Mouse (Mus musculus) ZHBTc4 (cell line): ENCODE results near the gene Timm13.
A peak's percentile ranks its signal among the peaks of the same experiment; 100 is the strongest.

Experiments used
- DNase-seq: peaks from one replicate; pipeline ENCODE4 v3.0.0-alpha.2; 2011; ENCODE audit warnings: low read depth, low spot score

Timm13 gene

DNA sequence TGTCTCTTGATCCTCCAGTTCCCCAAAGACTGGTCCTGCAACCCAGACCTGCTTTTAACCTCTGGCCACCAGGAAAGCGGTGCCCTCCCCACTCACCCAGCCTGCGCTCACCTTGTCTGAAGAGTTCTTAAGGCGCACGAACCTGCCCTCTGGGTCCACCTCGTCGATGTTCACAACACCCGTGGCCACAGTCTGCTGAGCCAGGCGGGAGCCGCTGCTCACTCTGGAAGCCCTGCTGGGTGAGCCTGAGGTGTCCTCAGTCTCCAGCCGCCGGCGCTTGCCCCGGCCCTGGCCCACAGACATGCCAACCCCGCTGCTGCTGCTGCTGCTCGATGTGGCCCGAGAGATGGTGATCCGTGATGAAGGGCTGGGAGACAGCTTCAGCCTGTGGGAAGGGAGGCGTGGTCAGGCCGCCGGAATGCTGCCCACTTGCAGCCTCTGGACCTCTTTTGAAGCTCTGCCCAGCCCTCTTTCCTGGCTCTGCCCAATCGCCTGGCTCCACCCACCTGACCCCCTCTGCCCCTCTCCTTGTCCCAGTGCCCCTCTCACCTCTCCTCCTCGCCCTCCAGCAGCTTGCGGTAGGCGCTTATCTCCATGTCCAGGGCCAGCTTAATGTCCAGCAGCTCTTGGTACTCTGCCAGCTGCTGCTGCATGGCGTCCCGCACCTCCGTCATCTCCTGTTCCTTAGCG lies 3.4 kb upstream of the Timm13 start:
- no peak for DNase-seq

DNA sequence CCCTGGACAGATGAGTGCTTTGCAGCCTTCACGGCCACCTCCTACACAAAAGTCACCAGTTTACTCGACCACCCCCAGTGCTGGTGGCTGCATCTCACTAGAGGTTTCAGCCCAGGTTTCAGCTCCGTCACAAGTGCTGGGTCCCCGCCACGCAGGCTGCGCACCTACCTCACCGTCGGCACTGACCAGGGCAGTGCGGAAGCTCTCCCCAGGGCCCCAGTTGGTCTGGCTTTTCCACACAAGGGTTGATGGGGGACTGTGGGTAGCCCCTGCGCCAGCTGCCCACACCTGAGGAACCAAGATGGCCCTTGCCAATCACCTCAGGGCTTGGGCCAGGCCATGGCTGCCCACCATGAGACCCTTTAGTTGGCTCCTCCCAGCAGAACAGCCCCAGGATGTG lies 2.5 kb upstream of the Timm13 start:
- no peak for DNase-seq

DNA sequence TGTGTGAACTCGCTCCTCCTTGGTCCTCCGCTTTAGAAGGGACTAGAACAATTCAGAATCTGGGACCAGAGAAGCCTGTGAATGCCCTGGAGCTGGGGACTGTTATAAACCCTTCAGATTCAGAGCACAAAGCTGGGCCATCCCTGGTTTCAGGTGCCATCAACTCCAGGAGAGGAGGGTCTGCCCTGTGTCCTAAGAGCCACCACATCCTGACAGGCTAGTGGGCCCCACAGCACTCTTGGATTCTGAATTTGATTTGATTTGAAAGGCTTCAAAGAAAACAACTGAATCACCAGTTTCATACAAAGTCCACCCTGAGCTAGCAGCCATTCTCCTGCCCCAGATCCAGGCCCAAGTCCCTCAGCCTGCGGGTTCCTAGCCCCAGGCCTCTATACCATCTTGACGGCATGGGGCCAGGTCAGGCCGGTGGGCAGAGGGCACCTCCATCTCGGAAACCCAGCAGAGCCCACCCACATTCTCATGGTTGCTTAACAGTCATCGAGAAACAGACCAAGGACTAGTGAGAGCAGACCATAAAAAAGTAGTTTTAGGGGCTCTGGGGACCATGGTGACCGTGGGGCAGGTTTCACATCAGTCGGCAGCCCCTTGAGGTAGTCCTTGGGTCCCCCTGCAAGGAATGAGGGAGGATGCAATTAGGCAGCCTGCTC lies 1.6 kb upstream of the Timm13 start:
- DNase-seq: no peak

DNA sequence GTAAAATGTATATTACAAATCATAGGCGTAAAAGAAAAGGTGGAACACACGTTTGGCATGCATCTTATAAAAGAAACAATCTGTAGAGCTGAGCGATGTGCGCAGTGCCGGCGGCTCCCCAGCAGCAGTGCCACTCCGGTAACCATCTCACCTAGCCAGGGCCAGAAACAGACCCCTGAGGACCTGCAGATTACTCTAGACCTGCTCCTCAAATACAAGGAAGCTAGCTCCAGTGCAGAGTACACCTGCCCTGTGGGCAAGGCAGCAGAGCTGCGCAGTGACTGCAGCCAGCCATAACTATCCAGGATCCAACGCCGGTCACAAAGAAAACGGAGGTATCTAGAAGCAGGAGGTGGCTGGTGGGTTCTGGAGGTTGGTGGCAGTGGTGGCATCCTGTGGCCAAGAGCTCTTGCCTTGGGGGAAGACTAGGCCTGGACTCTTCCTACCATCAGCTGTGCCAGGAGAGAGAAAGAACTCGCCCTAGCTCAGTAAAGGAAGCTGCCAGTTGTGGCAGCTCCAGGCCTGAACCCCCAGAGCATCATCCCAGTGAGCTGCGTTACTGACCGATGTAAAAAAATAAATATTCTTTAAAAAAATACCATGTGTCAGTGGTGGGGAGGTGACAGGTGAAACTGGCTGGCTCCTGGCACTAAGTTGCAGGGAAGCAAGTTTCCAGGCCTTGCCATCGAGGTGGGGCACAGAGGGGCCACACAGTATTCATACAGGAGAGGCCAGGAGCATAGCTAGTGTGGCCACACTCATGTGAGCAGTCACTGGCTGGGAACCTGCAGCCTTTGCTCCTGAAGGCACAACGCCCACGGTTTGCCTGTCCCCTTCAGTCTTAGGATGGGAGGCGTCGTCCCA lies 872 bp upstream of the Timm13 start:
- no peak for DNase-seq

DNA sequence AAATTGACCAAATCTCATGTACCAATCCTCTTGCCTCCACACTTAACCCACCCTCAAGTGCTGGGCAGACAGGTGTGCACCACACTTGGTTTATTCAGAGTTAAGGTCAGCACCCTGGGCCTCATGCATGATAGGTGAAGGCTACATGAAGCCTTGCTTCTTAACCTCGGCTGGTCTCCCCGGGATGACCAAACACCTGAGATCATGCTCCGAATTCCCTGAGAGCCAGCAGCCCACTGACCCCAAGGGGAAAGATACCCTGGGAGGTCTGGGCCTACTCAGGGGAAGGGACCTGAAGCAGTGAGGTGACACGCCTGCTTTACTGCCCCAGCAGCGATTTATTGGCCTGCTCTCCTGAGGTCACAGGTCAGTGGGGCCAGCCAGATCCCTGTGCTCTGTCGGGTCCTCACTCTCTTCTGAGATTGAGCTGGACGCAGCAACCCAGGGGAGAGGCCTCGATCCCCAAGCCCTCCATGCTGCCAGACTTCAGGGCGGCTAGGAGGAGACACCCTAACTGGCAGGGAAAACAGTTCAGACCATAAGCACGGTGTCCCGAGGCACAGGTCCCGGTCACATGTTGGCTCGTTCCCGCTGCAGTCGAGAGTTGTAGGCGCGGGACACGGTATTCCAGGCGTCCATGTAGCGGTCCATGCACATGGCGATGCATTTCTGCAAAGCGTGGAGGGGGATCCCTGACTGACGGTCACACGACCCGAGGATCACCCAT lies 1.0 kb downstream of the Timm13 start:
- DNase-seq: no peak

DNA sequence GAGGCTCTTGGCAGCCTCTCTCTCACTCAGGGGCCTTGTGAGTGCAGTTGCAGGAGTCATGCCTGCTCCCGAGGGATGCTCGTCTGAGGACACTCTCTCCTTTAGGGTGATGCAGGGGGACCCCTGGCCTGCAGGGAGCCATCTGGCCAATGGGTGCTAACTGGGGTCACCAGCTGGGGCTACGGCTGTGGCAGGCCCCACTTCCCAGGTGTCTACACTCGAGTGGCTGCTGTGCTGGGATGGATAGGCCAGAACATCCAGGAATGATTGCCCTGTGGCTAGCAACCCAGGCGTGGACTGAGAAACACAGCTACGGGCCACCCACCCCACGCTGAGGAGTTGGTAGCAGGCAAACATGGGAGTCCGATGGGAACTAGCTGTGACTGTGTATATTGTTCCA lies 1.7 kb downstream of the Timm13 start:
- no peak for DNase-seq

DNA sequence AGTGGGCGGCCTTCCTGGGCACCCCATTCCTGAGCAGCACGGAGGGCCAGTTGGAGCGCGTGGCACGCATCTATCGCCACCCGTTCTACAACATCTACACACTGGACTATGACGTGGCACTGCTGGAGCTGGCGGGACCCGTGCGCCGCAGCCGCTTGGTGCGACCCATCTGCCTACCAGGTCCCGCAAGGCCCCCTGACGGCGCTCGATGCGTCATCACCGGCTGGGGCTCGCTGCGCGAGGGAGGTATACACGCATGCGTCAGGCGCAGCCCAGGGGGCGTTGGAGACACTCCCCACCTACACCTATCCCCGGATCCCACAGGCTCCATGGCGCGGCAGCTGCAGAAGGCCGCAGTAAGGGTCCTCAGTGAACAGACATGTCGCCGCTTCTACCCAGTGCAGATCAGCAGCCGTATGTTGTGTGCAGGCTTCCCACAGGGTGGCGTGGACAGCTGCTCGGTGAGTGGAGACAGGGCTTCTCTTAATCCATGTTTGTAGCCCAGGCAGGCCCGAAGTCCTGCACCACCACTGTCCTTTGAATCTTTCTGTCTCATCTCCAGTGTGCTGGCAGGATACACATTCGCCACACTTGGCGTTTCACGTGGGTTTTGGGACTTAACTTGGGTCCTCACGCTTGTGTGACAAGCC lies 2.8 kb downstream of the Timm13 start:
- peak; percentile 85 for DNase-seq

DNA sequence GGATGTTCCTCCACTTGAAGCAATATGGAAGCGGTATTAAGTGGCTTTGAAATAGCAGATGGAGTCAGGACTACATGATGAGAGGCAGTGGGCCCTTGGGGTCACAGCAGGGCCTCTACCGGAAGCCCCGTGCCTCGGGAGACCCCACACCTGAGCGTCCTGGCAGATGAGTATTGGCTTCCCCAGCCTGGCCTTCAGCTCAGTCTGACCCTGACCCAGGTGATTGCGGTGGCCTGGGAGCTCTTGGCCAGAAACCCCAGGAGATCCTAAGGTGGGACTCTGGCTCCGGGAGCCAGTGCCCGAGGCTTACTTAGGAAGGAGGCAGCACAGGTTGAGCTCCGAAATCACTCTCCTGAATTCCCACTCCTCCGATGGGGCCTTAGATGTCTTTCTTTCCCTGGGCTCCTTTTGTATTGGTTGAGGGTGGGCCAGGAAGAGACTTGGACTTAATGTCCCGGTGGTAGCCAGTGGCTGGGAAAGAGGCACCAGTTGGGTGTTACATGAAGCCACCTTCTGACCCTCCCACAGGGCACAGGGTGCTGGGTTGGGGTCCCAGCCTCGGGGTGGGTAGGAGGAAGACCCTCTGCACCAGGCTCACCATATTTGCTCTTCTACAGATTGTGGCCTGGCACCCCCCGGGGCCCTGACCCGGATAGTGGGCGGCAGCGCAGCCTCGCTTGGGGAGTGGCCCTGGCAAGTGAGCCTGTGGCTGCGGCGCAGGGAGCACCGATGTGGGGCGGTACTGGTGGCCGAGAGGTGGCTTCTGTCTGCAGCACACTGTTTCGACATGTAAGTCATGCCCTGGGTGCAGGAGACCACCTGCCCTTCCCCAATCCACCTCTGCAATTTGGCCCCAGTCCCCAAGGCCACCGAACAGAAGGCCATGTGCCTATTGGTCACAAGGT lies 3.9 kb downstream of the Timm13 start:
- DNase-seq: no peak

DNA sequence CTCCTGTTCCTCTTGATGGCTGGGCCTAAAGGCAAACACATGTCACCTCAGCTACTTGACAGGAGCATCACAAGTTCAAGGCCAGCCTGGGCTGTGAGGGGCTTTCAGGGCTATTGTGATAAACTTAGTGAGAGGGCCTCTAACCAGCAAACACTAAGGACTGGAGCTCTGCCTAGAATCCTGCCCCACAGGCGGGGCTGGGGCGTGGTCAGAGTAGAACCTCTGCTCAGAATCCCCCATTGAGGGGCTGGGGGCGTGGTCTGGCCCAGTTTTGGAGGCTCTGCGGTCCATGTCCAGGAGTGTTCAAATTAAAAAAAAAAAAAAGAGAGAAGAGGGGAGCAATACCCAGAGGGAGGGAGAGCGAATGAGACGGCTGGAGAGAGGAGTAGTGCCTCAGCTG lies 5.1 kb downstream of the Timm13 start:
- DNase-seq: peak; percentile 37

DNA sequence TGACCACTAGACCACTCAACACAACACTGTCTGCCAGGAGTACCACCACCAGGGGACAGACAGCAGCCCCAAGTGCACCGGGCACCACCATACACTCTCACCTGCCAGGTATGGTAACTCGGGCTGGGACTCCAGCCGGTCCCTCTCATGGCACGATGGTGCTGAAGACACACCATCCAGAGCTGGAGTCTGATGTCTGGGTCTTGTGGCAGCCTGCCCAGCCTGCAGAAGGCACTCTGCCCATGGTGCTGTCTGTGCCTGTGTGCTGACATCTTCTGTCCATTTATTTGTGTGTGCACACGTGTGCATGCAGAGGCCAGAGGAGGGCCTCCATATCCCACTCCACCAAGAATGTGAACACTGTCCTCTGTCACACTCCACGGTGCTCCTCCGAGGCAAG lies 5.7 kb downstream of the Timm13 start:
- DNase-seq: no peak

DNA sequence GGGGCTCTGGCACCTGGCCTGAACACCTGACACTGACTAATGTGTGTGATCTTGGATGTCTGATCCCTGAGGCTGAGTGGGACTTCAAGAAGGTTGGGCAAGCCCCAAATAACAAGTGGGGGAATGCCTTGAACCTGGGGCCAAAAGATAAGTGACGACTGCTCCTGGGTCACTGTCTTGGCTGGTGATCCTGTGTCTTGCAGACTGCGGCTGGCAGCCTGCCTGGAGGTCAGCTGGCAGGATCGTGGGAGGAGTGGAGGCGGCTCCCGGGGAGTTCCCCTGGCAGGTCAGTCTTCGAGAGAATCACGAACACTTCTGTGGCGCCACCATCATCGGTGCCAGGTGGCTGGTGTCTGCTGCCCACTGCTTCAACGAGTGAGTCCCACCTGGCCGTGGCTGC lies 13.6 kb downstream of the Timm13 start:
- no peak for DNase-seq

DNA sequence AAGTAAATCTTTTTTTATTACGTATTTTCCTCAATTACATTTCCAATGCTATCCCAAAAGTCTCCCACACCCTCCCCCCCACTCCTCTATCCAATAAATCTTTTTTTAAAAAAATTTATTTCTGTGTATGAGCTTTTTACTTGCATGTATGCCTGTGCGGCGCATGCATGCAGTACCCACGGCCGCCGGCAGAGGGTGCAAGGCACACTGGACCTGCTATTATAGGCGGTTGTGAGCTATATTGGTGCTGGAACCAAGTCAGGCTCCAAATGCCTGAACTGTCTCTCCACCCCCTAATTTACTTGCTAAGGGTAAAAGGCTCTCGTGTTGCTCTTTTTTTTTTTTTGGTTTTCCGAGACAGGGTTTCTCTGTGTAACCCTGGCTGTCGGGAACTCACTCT lies 19.5 kb downstream of the Timm13 start:
- DNase-seq: peak; percentile 90

DNA sequence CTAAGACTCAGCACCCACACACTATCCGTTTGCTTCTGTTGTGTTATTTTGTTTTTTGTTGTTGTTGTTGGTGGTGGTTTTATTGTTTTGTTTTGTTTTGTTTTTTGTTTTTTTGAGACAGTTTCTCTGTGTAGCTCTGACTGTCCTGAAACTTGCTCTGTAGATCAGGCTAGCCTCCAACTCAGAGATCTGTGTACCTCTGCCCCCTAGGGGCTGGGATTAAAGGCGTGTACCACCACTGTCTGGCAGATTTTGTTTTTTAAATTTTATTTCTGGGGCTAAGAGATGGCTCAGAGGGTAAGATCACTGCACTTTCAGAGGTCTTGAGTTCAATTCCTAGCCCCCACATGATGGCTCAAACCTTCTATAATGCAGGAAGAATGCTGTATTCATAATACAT lies 19.9 kb downstream of the Timm13 start:
- peak; percentile 50 for DNase-seq

DNA sequence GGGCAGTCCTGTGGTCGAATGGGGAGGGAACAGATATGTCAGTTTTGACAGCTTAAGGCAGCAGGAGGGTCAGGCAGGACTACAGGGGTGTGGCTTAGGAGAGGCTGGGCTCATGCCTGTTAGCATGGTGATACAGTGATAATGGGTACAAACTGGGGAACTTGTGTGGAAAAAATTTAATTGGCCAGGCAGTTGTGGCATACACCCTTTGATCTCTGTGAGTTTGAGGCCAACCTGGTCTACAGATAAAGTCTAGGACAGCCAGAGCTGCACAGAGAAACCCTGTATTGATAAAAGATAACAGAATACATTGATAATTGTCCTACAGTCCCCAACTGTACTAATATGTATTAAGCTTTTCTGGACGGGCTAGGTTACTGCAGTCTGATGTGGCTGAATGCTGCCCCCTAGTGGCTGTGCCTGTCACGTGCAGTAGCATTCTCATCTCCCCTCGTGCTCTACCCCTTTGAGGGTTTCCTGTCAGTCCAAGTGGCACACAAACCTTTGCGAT lies 20.6 kb downstream of the Timm13 start:
- DNase-seq: peak; percentile 89

DNA sequence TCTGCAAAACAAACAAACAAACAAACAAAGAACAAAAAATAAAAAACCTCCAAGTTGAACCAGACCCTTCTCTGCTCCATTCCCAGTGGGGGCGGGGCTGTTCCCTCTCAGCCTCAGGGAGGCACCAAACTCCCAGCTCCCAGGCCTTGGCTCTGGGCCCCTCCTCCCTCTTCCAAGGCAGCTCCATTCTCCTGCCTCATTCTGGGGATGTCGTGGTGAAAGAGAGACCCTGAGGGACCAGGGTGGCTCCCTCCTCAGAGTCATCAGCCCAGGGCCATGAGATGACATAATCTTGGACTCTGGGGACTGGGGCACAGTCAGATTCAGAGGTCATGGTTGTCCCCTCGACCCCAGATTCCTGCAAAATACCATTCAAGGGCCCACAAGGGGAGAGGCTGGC lies 24.2 kb downstream of the Timm13 start:
- peak; percentile 61 for DNase-seq

DNA sequence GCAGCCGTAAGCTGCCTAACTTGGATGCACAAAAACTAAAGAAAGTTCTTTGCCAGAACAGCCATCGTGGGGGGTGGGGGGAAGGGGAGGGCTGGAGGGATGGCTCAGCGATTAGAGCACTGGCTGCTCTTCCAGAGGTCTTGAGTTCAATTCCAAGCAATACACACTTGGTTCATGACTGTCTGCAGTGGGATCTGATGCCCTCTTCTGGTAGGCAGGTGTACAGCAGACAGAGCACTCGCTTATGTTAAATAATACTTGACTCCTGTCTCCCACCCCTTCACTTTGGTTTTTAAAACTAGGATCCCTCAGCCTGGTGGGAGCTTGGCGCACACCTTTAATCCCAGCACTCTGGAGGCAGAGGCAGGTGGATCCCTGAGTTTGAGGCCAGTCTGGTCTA lies 24.7 kb downstream of the Timm13 start:
- peak; percentile 83 for DNase-seq

DNA sequence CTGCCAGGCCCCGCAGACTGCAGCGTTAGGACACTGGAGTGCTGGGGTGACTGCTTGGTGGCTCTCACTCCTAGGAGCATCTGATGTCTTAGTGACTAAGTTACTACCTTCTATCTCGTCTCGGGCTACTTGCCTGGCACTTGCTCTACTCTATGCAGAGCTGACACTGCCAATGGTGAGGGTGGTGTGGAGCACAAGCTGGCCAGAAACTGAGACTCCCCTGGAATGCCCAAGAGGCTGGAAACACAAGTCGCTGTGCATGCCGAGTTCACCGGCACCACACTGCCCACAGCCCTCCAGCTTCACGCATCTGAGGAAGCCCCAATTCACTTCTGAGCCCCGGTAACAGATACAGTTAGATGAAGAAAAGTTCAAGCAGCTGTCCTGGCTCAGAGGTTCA lies 26.7 kb downstream of the Timm13 start:
- no peak for DNase-seq

DNA sequence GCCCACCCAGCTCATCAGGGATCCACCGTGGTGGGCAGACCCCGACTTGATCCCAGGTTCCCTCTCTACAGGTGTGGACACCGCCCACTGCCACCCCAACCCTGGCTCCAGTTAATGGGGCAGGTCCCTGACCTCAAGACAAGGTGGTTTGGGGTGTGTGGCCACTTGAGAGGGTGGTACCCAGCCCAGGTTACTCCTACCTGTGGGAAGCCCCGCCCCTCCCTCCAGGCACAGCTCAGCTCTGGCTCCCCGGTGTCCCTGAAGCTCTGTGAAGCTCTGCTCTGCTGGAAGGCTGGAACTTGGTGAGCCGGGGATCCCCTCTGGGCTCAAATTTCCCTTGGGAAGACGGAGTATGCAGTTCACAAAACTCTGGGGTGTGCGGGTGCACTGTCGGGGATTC lies 29.2 kb downstream of the Timm13 start, which contains the start of gene Tmprss9:
Gene Tmprss9, plus strand, starts transcription at position 268 of the 400 bp plus-strand sequence.
- DNase-seq: peak; percentile 25

DNA sequence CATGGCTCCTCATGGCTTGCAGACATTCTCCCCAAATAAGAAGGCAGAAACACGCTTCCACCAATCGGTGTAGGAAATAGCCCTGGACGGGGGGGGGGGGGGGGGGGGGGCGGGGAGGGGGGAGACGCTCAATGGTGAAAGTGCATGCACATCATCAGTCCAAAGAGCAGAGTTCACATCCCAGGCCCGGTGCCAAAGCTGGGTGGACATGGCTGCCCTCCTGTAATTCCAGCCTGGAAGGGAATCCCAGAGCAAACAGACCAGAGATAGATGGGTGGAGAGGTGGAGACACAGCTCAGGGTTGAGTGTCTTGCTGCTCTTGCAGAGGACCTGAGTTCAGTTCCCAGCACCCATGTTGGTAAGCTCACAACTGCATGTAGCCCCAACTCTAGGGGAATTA lies 29.8 kb downstream of the Timm13 start:
- no peak for DNase-seq

DNA sequence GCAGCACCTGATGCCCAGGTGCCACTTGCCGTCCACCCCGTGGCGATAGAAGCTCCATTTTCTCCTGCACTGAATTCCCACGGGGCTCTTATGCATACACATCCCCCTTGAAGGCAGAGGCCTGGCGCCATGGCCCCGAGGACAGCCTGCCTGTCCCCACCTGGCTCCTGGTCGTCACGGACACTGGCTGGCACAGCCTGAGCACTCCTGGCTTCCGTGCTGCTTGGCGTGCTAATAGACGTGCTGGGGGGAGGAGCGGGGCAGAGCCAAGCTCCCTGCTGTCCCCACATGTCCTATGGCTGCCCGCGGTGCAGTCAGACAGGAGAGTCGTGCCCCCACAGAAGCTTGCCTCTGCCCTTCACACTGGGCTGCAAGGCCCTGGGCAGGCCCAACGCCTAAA lies 36.3 kb downstream of the Timm13 start:
- DNase-seq: no peak
